ENCODE assay signal across 18 mouse cellular contexts in the genomic region with DNA sequence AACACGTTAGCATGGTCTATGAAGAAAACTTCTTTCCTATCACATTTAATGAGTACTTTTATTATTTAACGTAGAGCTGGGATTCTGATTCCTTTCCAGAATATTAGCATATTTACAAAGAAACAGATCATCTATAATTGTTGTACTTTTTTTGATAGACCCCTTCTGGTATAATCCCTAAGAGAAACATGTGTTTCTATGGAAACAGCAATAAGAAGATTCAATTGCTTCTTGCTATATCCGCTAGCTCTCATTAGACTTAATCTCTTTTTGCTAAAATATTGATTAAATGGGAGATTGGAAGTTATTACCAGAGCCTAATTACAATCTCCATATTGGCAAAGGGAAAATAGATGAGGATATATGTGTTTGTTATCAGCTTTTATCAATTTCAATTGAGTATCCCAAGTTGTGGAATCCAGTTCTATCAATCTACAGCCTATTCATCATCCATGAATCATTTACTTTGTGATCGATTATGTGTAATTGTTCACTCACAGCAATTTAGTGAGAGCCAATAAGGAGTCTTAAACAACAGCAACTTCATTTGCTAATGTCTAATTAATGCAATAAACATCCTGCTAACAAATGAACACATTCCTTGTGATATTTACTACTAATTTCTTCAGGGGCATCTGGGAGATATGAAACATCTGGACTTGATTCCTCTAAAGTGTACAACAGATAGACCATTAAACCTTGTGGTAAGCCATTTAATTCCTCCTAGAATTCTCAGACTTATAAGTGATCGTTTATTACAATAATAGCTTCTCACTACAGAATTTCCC.
"Had no signal": no experiment of that assay in that cellular context is flagged by ENCODE, and none has a peak within 500 bp of the region (broad histone marks: within the 10 kb centered on the region; RNA-seq: fewer than 3 reads in every experiment).

No protein-coding gene starts in this region.

- H3K4me1 ChIP-seq: midbrain, embryonic 10.5 days; midbrain, embryonic 12.5 days; neural tube, embryonic 12.5 days had no signal

- H3K9me3 ChIP-seq: midbrain, embryonic 10.5 days; midbrain, embryonic 12.5 days; neural tube, embryonic 12.5 days had no signal

- H3K9ac ChIP-seq: lung, embryonic 14.5 days; midbrain, embryonic 12.5 days; neural tube, embryonic 12.5 days had no signal

- H3K27me3 ChIP-seq: midbrain, embryonic 12.5 days; neural tube, embryonic 12.5 days had no signal

- H3K36me3 ChIP-seq: midbrain, embryonic 10.5 days; midbrain, embryonic 12.5 days; neural tube, embryonic 12.5 days had no signal

- H3K27ac ChIP-seq: midbrain, embryonic 10.5 days; midbrain, embryonic 12.5 days; neural tube, embryonic 12.5 days had no signal

- H3K4me3 ChIP-seq: midbrain, embryonic 10.5 days; midbrain, embryonic 12.5 days; myocyte; neural tube, embryonic 12.5 days had no signal

- H3K4me2 ChIP-seq: lung, embryonic 14.5 days; midbrain, embryonic 12.5 days; neural tube, embryonic 12.5 days had no signal

- ATAC-seq: midbrain, embryonic 16.5 days had no signal

- DNase-seq: lung, adult 18-20 months; lung, embryonic 14.5 days; lung, postnatal 10 days; lung, postnatal 4 days; midbrain, embryonic 14.5 days; retina, postnatal 1 day; right cerebral cortex, adult 18-20 months; right cerebral cortex, postnatal 25 days; right cerebral cortex, postnatal 4 days; spleen, adult 18-20 months; thymus, adult 18-20 months; thymus, postnatal 14 days; thymus, postnatal 36 days had no signal
